Mouse (Mus musculus) ES-E14 (cell line): ENCODE measurements at regions not wholly inside any gene's neighbourhood (a gene's known extent, or its start where the extent isn't known, plus 50 kb on each side); places are given as distances from the start of the nearest gene placed in this dataset.

Experiments
- DNase-seq: peaks from one replicate; pipeline ENCODE4 v3.0.0-alpha.2; 2013; ENCODE audit warnings: low read depth, low spot score
- H3K27ac ChIP-seq: 2 replicates; pipeline ENCODE4 v1.5.1; 2012; ENCODE audit warnings: low read depth, mild to moderate bottlenecking, low read length, moderate library complexity, mixed read lengths; ENCODE audit not compliant: poor library complexity, insufficient read depth, severe bottlenecking
- H3K36me3 ChIP-seq: 2 replicates; pipeline ENCODE4 v1.6.1; 2012; ENCODE audit warnings: mild to moderate bottlenecking, low read length, moderate library complexity, mixed read lengths; ENCODE audit not compliant: control insufficient read depth, poor library complexity, insufficient read depth, severe bottlenecking
- H3K4me1 ChIP-seq, 2 experiments: fragments of 150-350 bp in 1 of 2; sonication (generic) in 1 of 2; 2 replicates each; pipeline ENCODE4 v1.6.1; 2012; ENCODE audit warnings: low read length in 2 of 2, mild to moderate bottlenecking in 1 of 2, mixed read lengths in 1 of 2; ENCODE audit not compliant: control insufficient read depth in 2 of 2, insufficient read depth in 2 of 2, poor library complexity in 1 of 2
- H3K4me3 ChIP-seq, 2 experiments: fragments of 150-350 bp in 1 of 2; sonication (generic) in 1 of 2; 2 replicates each; pipeline ENCODE4 v1.5.1; 2012; ENCODE audit warnings: low read length in 2 of 2, low read depth in 1 of 2, mild to moderate bottlenecking in 1 of 2, mixed read lengths in 1 of 2; ENCODE audit not compliant: insufficient read depth in 1 of 2, poor library complexity in 1 of 2, severe bottlenecking in 1 of 2
- H3K9ac ChIP-seq: 2 replicates; pipeline ENCODE4 v1.6.1; 2012; ENCODE audit warnings: low read depth, mild to moderate bottlenecking, low read length, mixed read lengths; ENCODE audit not compliant: poor library complexity, insufficient read depth, severe bottlenecking
- H3K9me3 ChIP-seq: fragments of 150-350 bp; sonication (generic); 2 replicates; pipeline ENCODE4 v1.6.1; 2012; ENCODE audit warnings: low read depth, mild to moderate bottlenecking, low read length; ENCODE audit not compliant: control insufficient read depth, insufficient read depth
- CHD2 ChIP-seq: IDR thresholded peaks from 2 replicates; pipeline ENCODE4 v1.6.1; 2014; ENCODE audit warnings: mild to moderate bottlenecking, low read depth, low read length, inconsistent platforms
- HCFC1 ChIP-seq: IDR thresholded peaks from 2 replicates; pipeline ENCODE4 v1.6.1; 2012; ENCODE audit warnings: low read length, inconsistent platforms, borderline replicate concordance; ENCODE audit not compliant: insufficient read depth
- MAFK ChIP-seq: IDR thresholded peaks from 2 replicates; pipeline ENCODE4 v1.6.1; 2014; ENCODE audit warnings: mild to moderate bottlenecking, low read depth, low read length, inconsistent platforms; ENCODE audit not compliant: insufficient read depth
- ZC3H11A ChIP-seq: IDR thresholded peaks from 2 replicates; pipeline ENCODE4 v1.6.1; 2012; ENCODE audit warnings: low read depth, mild to moderate bottlenecking, inconsistent platforms, low read length, borderline replicate concordance
- ZNF384 ChIP-seq: IDR thresholded peaks from 2 replicates; pipeline ENCODE4 v1.6.1; 2012; ENCODE audit warnings: low read depth, low read length, inconsistent platforms
- in situ Hi-C, 2 experiments: fragments of 600-800 bp; cut with MboI; formaldehyde crosslinking; loops; one replicate each; pipeline ENCODE4 v1.15.1; 2025; ENCODE audit warnings: low sequenced_read_pairs in 2 of 2, inconsistent platforms in 1 of 2; ENCODE audit not compliant: unreplicated experiment in 2 of 2

GRCm38 (mm10) chr2:57459901-57460300 lies 222.5 kb downstream of the Gpd2 start:
- in situ Hi-C loops = no loop called here
- no peak overlapping the region for H3K27ac ChIP-seq
- TF ChIP-seq HCFC1 = no peak
- no peak for TF ChIP-seq MAFK
- TF ChIP-seq ZNF384 = no peak
- TF ChIP-seq ZC3H11A = no peak
- no peak overlapping the region for H3K9ac ChIP-seq
- H3K9me3 ChIP-seq = no peaks in the 10 kb centered on the region
- H3K36me3 ChIP-seq = no peaks in the 10 kb centered on the region
- H3K4me3 ChIP-seq = no peak overlapping the region
- DNase-seq = no peak
- no peaks in the 10 kb centered on the region for H3K4me1 ChIP-seq

DNA sequence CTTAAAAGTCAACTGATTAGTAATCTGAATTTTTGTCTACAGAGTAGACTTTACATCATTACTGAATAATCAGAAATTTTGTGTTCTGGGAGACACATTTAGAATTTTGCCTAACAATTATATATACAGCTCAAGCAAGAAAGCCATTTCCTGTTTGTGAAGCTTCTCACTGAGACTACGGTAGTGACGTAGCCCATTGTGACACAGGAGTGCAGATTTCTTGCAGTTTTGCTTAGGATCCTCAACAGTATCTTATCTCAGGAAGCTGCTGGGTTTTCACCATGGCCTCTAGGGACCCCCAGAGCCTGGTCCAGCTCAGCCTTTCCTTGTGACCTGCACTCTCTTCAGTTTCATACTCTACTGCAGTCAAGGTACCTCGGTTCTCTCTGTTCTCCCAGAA lies 236.4 kb downstream of the Gpd2 start:
- TF ChIP-seq CHD2 (no peak), ZC3H11A (no peak), HCFC1 (no peak)
- H3K4me3 ChIP-seq = no peak overlapping the region
- in situ Hi-C loops = no loop called here

DNA sequence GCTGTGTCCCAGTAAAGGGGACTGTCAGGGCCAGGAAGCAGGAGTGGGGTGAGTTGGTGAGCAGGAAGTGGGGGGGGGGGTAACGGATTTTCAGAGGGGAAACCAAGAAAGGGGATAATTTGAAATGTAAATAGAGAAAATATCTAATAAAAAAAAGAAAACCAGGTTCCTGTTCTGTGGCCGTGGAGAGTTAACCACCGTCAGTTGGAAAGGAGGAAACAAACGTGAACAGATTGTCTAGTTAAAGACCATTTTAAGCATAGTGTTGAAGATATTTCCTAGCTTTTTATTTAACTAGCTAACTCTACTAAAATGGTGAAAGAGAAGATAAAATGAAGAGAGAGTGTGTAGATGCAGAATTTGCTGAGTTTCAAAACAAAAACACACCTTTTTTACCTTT lies 254.7 kb downstream of the Gpd2 start:
- no peaks in the 10 kb centered on the region for H3K4me1 ChIP-seq
- no peaks in the 10 kb centered on the region for H3K36me3 ChIP-seq
- no peak overlapping the region for H3K4me3 ChIP-seq
- no peak for TF ChIP-seq ZC3H11A
- TF ChIP-seq MAFK = no peak
- no peak for TF ChIP-seq HCFC1
- TF ChIP-seq CHD2 = no peak
- no peak for TF ChIP-seq ZNF384
- no peak overlapping the region for H3K9ac ChIP-seq
- in situ Hi-C loops = no loop called here
- H3K9me3 ChIP-seq = no peaks in the 10 kb centered on the region
- no peak for DNase-seq
- no peak overlapping the region for H3K27ac ChIP-seq

More for the DNA sequence above, 236.4 kb downstream of the Gpd2 start:
- Histone ChIP-seq H3K9me3 (no peaks in the 10 kb centered on the region), H3K36me3 (no peaks in the 10 kb centered on the region), H3K9ac (no peak overlapping the region), H3K4me1 (no peaks in the 10 kb centered on the region), H3K27ac (no peak overlapping the region)
- no peak for DNase-seq

DNA sequence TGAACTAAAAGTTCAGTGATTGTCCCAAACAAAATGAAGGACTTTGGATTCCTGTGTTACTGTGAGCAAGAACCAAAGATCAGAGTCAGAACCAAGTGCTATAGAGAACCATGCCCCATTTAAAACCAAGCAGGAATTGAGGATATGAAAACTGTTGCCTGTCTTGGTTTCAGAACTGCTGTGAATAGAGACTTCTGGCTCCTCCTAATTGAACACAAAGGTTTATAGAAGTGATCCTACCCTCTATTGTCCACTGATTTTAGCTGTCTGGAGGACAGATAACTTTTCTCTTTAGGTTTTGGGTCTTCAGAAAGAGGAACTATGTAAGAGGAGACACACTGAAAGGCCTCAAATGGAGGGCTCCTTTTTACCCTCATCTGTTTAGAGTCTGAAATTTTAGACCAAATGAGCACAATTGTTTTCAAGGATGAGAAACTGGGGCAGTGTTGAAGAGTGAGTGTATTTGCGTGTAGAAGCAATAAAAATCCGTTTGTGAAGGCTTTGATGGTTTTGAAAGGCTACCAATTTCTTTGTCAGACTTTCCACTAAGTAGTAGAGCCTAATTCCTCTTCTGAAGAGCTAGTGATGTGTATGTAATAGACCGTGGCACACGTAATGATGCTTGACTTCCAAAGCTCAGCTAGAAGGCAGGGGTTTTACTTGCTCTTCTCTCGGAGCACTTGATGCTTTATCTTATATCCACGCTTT lies 255.6 kb downstream of the Gpd2 start:
- no peak overlapping the region for H3K9ac ChIP-seq
- DNase-seq = no peak
- H3K9me3 ChIP-seq = no peaks in the 10 kb centered on the region
- no peak overlapping the region for H3K4me3 ChIP-seq
- H3K27ac ChIP-seq = no peak overlapping the region
- H3K36me3 ChIP-seq = no peaks in the 10 kb centered on the region
- TF ChIP-seq ZNF384 (no peak), ZC3H11A (no peak), MAFK (no peak), HCFC1 (no peak), CHD2 (no peak)
- no peaks in the 10 kb centered on the region for H3K4me1 ChIP-seq
- in situ Hi-C loops = no loop called here
